15 mouse cellular contexts compared by ENCODE assay signal in the genomic region with DNA sequence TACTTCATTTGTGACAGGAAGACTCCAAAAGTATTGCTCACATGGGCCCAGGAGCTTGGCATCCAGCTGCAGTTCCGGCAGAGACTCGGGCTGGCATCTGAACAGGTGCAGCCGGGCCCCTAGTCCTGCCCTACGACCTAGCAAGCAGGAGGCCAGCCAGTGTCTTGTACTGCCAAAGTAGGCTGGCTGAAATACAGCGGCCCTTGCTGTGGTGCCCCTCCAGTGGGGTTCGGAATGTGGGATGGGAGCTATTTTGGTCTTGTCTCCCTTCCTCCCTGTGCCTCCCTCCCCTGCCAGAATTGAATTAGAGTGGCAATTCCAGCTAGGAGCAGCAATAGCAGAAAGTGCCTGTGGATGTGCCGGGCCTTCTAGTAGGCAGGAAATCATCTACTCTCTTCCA. TPM values are rescaled to one million over a fixed set of nuclear protein-coding genes. Genes with fewer than 3 reads are reported as not detected.
DNase-seq lines count a peak whose midpoint lies in the region; ATAC-seq and TF ChIP-seq lines count a peak whose summit lies in the region.
"Had no signal": no experiment of that assay in that cellular context is flagged by ENCODE, and none has a peak within 500 bp of the region (broad histone marks: within the 10 kb centered on the region; RNA-seq: fewer than 3 reads in every experiment).

No protein-coding gene starts in this region.

- no peak for TF ChIP-seq CTCF in heart, postnatal 0 days (IDR thresholded peaks at IDR 0.05; ENCODE audit: low read depth)

- no peak for TF ChIP-seq EP300 in heart, postnatal 0 days (IDR thresholded peaks at IDR 0.05; ENCODE audit: low read depth)

- H3K27me3 ChIP-seq in heart, postnatal 0 days (ENCODE audit: control insufficient read depth, insufficient read depth, low read length) = no peaks in the 10 kb centered on the region
- H3K27me3 ChIP-seq: forebrain, embryonic 15.5 days had no signal

- H3K9me3 ChIP-seq in heart, postnatal 0 days (replicated peaks; ENCODE audit: control insufficient read depth, low read length) = no peaks in the 10 kb centered on the region
- H3K9me3 ChIP-seq: forebrain, embryonic 15.5 days; liver, embryonic 13.5 days had no signal

- ATAC-seq in heart, postnatal 0 days (ENCODE audit: insufficient read depth, low read depth) = peak; percentile 86
- no peak for ATAC-seq in megakaryocyte, adult 5-6 weeks (ENCODE audit: poor library complexity, severe bottlenecking)
- ATAC-seq: forebrain, embryonic 15.5 days had no signal

- DNase-seq in heart, adult 11 months = peak; percentile 97
- no peak for DNase-seq in heart, postnatal 25 days (ENCODE audit: low spot score)
- DNase-seq in brain, adult 2 months (ENCODE audit: low read depth, low spot score) = peak; percentile 43
- DNase-seq in gastrocnemius, postnatal 36 days = peak; percentile 25 to 37
- DNase-seq in heart, postnatal 0 days (ENCODE audit: low spot score) = peak; percentile 65
- DNase-seq in cerebellum, postnatal 10 days = no peak
- no peak for DNase-seq in right cerebral cortex, adult 2 months (ENCODE audit: low spot score in 2 of 2)
- DNase-seq: cerebellum, adult 9-10 months; layer of hippocampus, adult 9-11 months; liver, embryonic 13.5 days; lung, postnatal 4 days; midbrain, embryonic 14.5 days had no signal

- H3K36me3 ChIP-seq in heart, postnatal 0 days (replicated peaks; ENCODE audit: control insufficient read depth, insufficient read depth, low read length) = no peaks in the 10 kb centered on the region
- H3K36me3 ChIP-seq: forebrain, embryonic 15.5 days; liver, embryonic 13.5 days had no signal

- WGBS in heart, postnatal 0 days = 44% methylated on average over 7 of the region's 7 CpGs

- H3K9ac ChIP-seq in heart, postnatal 0 days (replicated peaks; ENCODE audit: low read depth, low read length) = no peak overlapping the region
- H3K9ac ChIP-seq: forebrain, embryonic 15.5 days; liver, embryonic 13.5 days had no signal

- intact Hi-C loops in heart, postnatal 25 days (cut with DNase I) = no loop called here
- intact Hi-C loops in gastrocnemius, postnatal 36 days (cut with DNase I) = no loop called here

- H3K27ac ChIP-seq in heart, postnatal 0 days (ENCODE audit: low read depth) = peak overlapping the region; percentile 70
- H3K27ac ChIP-seq: forebrain, embryonic 15.5 days; kidney, postnatal 0 days; liver, embryonic 13.5 days had no signal

- no peak overlapping the region; the same call in 1 of the 2 replicates for H3K4me2 ChIP-seq in heart, postnatal 0 days (ENCODE audit: low read depth, low read length)
- H3K4me2 ChIP-seq: forebrain, embryonic 15.5 days; liver, embryonic 13.5 days had no signal

- peaks cover 34% of the 10 kb centered on the region for H3K4me1 ChIP-seq in heart, postnatal 0 days (ENCODE audit: control insufficient read depth, insufficient read depth)
- H3K4me1 ChIP-seq: forebrain, embryonic 15.5 days had no signal

- H3K4me3 ChIP-seq in heart, postnatal 0 days (ENCODE audit: low read depth, low read length) = no peak overlapping the region
- H3K4me3 ChIP-seq: forebrain, embryonic 15.5 days; liver, embryonic 13.5 days had no signal

RNA-seq across cellular contexts. Expression of gene Stard8, which starts 51.5 kb away (rescaled TPM):
- 10 to 100 TPM; 31.5 to 37.0 TPM for total RNA-seq in heart, postnatal 25 days (2021)
- total RNA-seq in gastrocnemius, postnatal 36 days (2021) = 10 to 100 TPM; 13.3 to 13.5 TPM
- 32.4 and 42.0 TPM in 2 replicates for total RNA-seq in heart, postnatal 0 days (2014; rRNA removed; ENCODE audit: low replicate concordance)
- 13.6 and 14.5 TPM in 2 replicates for polyA plus RNA-seq in heart, postnatal 0 days (2015; fragmentation: Nextera tagmentation; extraction: Ambion mirVana)
- 11.5 and 12.4 TPM in 2 replicates for total RNA-seq in megakaryocyte, adult 5-6 weeks (2015)
- 24.3 and 25.8 TPM in 2 replicates for total RNA-seq in megakaryocyte, adult 5-6 weeks (2017)

Comparison
In these comparisons a context has a peak if more than half of its experiments do, and no peak if none do; other contexts are left out.
1. DNase-seq: peak in heart, adult 11 months (single experiment), brain, adult 2 months (single experiment), gastrocnemius, postnatal 36 days (2 of 2) and heart, postnatal 0 days (single experiment); none in heart, postnatal 25 days (single experiment), cerebellum, postnatal 10 days (0 of 2) and right cerebral cortex, adult 2 months (0 of 2).